Mouse (Mus musculus) heart, embryonic 14.5 days (tissue): ENCODE measurements around the gene Apoh. TPM values are rescaled to one million over a fixed set of nuclear protein-coding genes. Genes with fewer than 3 reads are reported as not detected.

ENCODE experiments used
- ATAC-seq: fragments of 200-750 bp; cut with Nextera tagmentation; 2 replicates; pipeline ENCODE4 v1.8.0; 2017; ENCODE audit warnings: low read depth, moderate TSS enrichment; ENCODE audit not compliant: insufficient number of reproducible peaks, insufficient read depth, low FRiP score
- H3K27ac ChIP-seq, 2 experiments: fragments of 200-500 bp in 1 of 2; fragments of 300-500 bp in 1 of 2; sonication (generic) in 1 of 2; replicated peaks in 1 of 2; 2 replicates each; pipeline ENCODE4 v1.5.1; 2012 to 2014; ENCODE audit warnings: low read depth in 2 of 2, low read length in 2 of 2, control low read depth in 1 of 2, mild to moderate bottlenecking in 1 of 2, mixed read lengths in 1 of 2; ENCODE audit not compliant: control insufficient read depth in 1 of 2, insufficient read depth in 1 of 2
- H3K27me3 ChIP-seq: fragments of 300-500 bp; sonication (generic); 2 replicates; pipeline ENCODE4 v1.6.1; 2014; ENCODE audit warnings: mild to moderate bottlenecking, low read length, control low read depth; ENCODE audit not compliant: control insufficient read depth, insufficient read depth
- H3K36me3 ChIP-seq: fragments of 300-500 bp; sonication (generic); 2 replicates; pipeline ENCODE4 v1.6.1; 2014; ENCODE audit warnings: mild to moderate bottlenecking, control low read depth, low read length, mixed read lengths; ENCODE audit not compliant: control insufficient read depth, insufficient read depth
- H3K4me1 ChIP-seq, 2 experiments: fragments of 200-500 bp in 1 of 2; fragments of 300-500 bp in 1 of 2; sonication (generic) in 1 of 2; 2 replicates each; pipeline ENCODE4 v1.6.1; 2012 to 2014; ENCODE audit warnings: low read length in 2 of 2, control low read depth in 1 of 2, mixed read lengths in 1 of 2; ENCODE audit not compliant: control insufficient read depth in 2 of 2, insufficient read depth in 2 of 2
- H3K4me2 ChIP-seq: fragments of 300-500 bp; sonication (generic); 2 replicates; pipeline ENCODE4 v1.6.1; 2014; ENCODE audit warnings: mild to moderate bottlenecking, low read length
- H3K4me3 ChIP-seq, 2 experiments: fragments of 200-500 bp in 1 of 2; fragments of 300-500 bp in 1 of 2; sonication (generic) in 1 of 2; 2 replicates each; pipeline ENCODE4 v1.5.1; 2012 to 2014; ENCODE audit warnings: low read length in 2 of 2, mild to moderate bottlenecking in 2 of 2, control low read depth in 1 of 2, low read depth in 1 of 2, moderate library complexity in 1 of 2; ENCODE audit not compliant: control insufficient read depth in 1 of 2, insufficient read depth in 1 of 2
- H3K9ac ChIP-seq: fragments of 300-500 bp; sonication (generic); 2 replicates; pipeline ENCODE4 v1.6.1; 2014; ENCODE audit warnings: mild to moderate bottlenecking, low read length
- H3K9me3 ChIP-seq: fragments of 300-500 bp; sonication (generic); 2 replicates; pipeline ENCODE4 v1.6.1; 2016; ENCODE audit warnings: low read length, control low read depth; ENCODE audit not compliant: control insufficient read depth
- WGBS: fragments of 180-500 bp; shearing (Covaris S2); extraction: QIAGEN DNeasy Blood & Tissue Kit; methylation state at CpG from one replicate; pipeline ENCODE4 v1.1.7; 2014; 5-methylcytosine and 5-hydroxymethylcytosine counted together
- polyA plus RNA-seq: library from polyadenylated mRNA; unstranded; fragments of >200 nt; fragmentation: Nextera tagmentation; extraction: Ambion mirVana; gene quantifications from 2 replicates; pipeline ENCODE4 v1.2.1, GENCODE M21; 2014

Gene Apoh
- polyA plus RNA-seq, 1 experiment from 2014 or later = not detected

DNA sequence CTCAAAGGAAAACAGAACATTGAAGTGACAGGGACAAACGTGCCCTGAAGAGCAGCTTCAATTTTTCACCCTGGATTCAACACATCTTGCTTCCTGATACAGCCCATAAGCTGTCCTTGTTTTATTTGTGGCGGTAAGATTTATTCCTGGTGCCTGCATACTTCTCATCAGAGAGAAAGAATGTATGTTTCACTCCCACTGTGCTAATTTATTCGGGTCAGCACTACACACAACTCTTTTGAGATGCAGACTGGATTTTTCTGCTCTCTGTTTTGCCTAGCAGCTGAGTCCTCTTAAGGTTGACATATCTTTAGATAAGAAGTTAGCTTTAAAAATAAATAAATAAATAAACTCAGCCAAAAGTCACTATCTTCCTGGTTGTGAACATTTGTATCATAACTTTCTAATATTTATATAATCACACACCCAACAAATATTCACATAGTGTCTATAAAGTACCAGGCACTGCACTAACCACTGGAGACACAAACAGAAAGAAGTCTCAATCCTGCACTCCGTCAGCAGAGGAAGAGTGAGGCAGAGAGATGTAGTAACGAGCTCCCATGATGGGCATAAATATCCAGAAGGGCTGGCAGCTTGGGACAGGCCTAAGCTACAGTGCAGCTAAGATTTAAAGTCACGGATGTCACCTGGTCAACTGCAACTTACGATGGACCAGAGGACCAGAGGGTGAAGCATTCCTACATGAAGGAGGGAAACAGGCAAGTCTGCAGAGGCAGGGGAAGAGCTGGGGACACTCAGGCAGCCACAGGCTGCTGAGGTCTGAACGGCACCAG is 9.4 kb upstream of the Apoh start:
- Histone ChIP-seq H3K4me2 (no peak overlapping the region), H3K27ac (peak overlapping the region; percentile 29 to 30; a peak in 2 of 4 replicates), H3K9ac (peak overlapping the region; percentile 5; the same call in 1 of the 2 replicates), H3K4me3 (no peak overlapping the region), H3K9me3 (no peaks in the 10 kb centered on the region), H3K4me1 (peaks cover 14 to 55% of the 10 kb centered on the region in 2 experiments), H3K27me3 (no peaks in the 10 kb centered on the region), H3K36me3 (peaks cover 18% of the 10 kb centered on the region)
- no peak for ATAC-seq
- 44% methylated on average over 8 of the region's 8 CpGs for WGBS

DNA sequence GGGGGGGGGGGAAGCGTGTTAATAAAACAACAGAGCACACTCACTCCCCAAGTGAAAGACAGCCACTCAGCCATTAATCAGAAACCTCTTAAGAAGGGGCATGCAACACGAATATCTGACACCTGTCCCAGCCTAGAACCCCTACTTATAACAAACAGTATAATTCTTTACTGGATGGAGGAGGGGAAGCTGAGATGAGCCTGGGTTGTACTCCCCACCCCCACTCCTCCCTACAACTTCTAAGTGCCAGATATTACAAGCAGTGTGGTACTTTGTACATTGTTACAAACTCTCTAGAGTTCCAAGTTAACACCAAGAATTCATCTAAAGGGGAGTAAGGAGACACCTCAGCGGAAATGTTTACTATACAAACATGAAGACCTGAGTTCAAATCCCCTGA is 8.5 kb upstream of the Apoh start:
- H3K4me1 ChIP-seq = peaks cover 14 to 47% of the 10 kb centered on the region in 2 experiments
- no peak overlapping the region for H3K4me2 ChIP-seq
- 0 out of 2 replicates have a peak overlapping the region, but pooled peaks have one; percentile 5 for H3K9ac ChIP-seq
- no peak overlapping the region for H3K4me3 ChIP-seq
- H3K27me3 ChIP-seq = no peaks in the 10 kb centered on the region
- no peak overlapping the region; a peak in 1 of 4 replicates for H3K27ac ChIP-seq
- 48% methylated on average over 3 of the region's 3 CpGs for WGBS
- H3K9me3 ChIP-seq = no peaks in the 10 kb centered on the region
- peaks cover 21% of the 10 kb centered on the region for H3K36me3 ChIP-seq
- ATAC-seq = no peak

DNA sequence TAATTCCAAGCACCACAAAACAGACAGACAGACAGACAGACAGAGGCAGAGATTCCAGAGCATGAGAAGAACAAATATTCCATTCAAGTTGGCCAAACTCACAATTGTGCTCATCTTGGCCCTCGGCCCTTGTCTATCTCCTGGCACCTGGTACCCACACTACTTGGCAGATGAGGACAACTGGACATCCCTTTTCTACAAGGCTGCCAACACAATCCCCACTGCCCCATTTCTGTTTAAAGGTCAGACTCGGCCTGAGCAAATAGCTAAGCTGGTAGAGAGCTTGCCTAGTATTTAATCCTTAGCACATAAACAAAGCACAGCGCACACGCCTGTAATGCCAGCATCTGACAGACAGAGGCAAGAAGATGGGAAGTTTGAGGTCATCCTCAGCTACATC is 7.6 kb upstream of the Apoh start:
- WGBS = 84% methylated on average over 4 of the region's 4 CpGs
- Histone ChIP-seq H3K36me3 (peaks cover 26% of the 10 kb centered on the region), H3K4me2 (no peak overlapping the region), H3K27me3 (no peaks in the 10 kb centered on the region), H3K27ac (no peak overlapping the region), H3K9ac (no peak overlapping the region), H3K4me1 (peaks cover 13 to 41% of the 10 kb centered on the region in 2 experiments), H3K4me3 (no peak overlapping the region), H3K9me3 (no peaks in the 10 kb centered on the region)
- ATAC-seq = no peak

DNA sequence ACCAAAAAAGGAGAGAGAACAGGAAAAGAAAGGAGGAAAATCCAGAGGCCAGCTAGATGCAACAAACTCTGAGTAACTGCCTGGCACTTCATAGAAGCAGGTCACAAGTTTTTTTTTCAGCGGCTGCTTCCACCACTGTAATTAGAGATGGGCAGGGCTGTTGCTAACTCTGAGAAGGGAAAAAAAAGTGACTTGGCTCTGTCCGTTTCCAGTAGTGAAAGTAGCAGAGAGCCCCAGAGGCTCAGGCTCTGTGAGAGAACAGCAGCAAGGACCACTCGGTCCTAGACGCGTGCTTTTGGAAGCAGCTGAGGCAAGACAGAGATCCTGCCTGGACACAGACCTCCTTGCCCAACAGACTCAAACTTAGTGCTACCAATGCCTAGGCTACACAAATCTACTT is 6.7 kb upstream of the Apoh start:
- Histone ChIP-seq H3K27ac (peak overlapping the region; percentile 55 to 66; a peak in 2 of 4 replicates), H3K27me3 (no peaks in the 10 kb centered on the region), H3K9ac (peak overlapping the region; percentile 38; the same call in 1 of the 2 replicates), H3K9me3 (no peaks in the 10 kb centered on the region), H3K36me3 (peaks cover 26% of the 10 kb centered on the region), H3K4me2 (peak overlapping the region; percentile 37), H3K4me3 (no peak overlapping the region), H3K4me1 (peaks cover 9 to 44% of the 10 kb centered on the region in 2 experiments)
- ATAC-seq = no peak
- 13% methylated on average over 5 of the region's 5 CpGs for WGBS

DNA sequence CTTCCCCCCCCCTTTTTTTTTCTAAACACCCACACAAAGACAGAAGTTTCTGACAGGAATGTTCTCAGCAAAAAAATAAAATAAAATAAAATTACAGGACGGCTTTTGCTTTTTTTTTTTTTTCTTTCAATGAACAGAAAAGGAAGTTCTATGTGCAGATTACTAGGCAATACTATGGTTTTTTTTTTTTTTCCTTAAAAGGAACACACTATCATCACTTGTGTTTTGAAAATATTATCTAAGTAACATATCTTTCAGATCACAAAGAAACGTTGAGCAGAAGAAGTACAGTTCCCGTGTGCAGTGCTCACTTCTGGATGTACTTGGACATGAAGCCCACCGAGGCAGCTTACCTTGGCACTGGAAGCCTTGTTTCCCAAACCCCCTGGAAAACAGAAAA is 2.9 kb upstream of the Apoh start:
- Histone ChIP-seq H3K4me2 (no peak overlapping the region), H3K27me3 (no peaks in the 10 kb centered on the region), H3K36me3 (peaks cover 18% of the 10 kb centered on the region), H3K4me1 (peaks cover 4 to 34% of the 10 kb centered on the region in 2 experiments), H3K9me3 (no peaks in the 10 kb centered on the region), H3K9ac (no peak overlapping the region), H3K4me3 (no peak overlapping the region), H3K27ac (no peak overlapping the region)
- WGBS = 69% methylated on average over 4 of the region's 4 CpGs
- ATAC-seq = no peak

DNA sequence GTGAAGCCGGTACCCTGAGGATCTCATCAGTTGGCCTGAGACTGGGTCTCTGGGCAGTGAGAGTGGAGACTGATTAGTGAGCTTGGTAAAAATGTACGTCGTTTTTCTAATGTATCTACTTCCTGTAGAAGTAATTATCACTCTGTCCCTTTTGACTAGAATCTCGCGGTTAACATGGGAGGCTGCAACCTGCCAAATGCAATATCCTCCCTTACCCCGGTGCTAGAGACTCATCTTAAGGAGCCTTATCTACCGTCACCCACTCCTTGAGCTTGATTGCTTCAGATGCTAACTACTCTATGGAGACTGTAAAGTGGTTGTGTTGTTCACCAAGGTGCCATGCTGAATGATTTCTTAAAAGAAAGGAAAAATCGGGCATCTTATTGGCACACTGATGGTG is 1.4 kb upstream of the Apoh start:
- Histone ChIP-seq H3K9ac (peak overlapping the region; percentile 91), H3K4me2 (peak overlapping the region; percentile 88), H3K9me3 (no peaks in the 10 kb centered on the region), H3K4me1 (peaks cover 2 to 23% of the 10 kb centered on the region in 2 experiments), H3K4me3 (peak overlapping the region; percentile 14 to 82; a peak in 3 of 4 replicates), H3K36me3 (peaks cover 18% of the 10 kb centered on the region), H3K27me3 (no peaks in the 10 kb centered on the region), H3K27ac (no peak overlapping the region; a peak in 1 of 4 replicates)
- WGBS = 22% methylated on average over 8 of the region's 8 CpGs
- ATAC-seq = no peak

DNA sequence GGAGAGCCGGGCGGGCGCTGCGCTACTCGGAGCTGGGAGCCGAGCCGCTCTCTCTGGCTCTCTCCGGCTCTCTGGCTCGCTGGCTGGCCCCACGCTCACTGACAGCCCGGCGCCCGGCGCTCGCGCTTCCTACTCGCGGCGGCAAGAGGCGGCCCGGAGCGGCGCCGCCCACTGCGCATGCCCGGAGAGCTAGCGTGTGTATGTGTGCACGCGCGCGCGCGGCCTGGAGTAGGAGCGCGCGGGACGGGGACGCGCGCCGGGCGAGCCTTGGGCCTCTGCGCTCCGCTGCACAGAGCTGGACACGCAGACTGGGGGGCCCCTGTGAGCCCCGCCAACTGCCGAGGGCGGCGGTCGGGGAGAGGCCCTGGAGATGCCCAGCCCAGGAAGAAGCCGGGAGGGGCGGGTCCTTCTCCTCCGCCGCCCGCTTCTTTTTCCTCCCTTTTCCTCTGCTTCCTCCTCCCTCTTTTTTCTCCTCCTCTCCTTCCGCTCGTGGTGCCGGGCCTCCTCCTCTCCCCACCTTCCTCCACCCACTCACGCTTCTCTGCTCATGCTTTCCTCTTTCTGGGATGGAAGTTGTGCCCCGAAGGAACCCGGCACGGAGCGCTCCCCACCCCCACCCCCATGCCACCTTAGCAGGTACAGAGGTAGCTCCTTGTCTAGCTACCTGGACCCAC is 772 bp downstream of the Apoh start, which contains the start of gene Prkca:
TSS of gene Prkca (minus strand) at position 140 of the 674 bp plus-strand sequence.
- Histone ChIP-seq H3K9me3 (no peaks in the 10 kb centered on the region), H3K4me1 (peaks cover 2 to 19% of the 10 kb centered on the region in 2 experiments), H3K4me3 (peak within 1 kb of the TSS; percentile 62 to 82), H3K4me2 (peak within 1 kb of the TSS; percentile 88), H3K36me3 (peaks cover 6% of the 10 kb centered on the region; the same call in 1 of the 2 replicates), H3K27ac (peak within 1 kb of the TSS; percentile 70 to 87), H3K27me3 (no peaks in the 10 kb centered on the region), H3K9ac (peak within 1 kb of the TSS; percentile 91)
- ATAC-seq = peak; percentile 88
- under 1% methylated on average over 40 of the region's 63 CpGs for whole genome bisulfite sequencing
